Mouse (Mus musculus): Measurements from ENCODE around the gene Olfr573-ps1. TPM values are rescaled to one million over a fixed set of nuclear protein-coding genes. Genes with fewer than 3 reads are reported as not detected.

The Olfr573-ps1 gene
- not detected in 2 replicates for total RNA-seq (2021)
- long read RNA-seq, experiment 1 = 0 reads
- long read RNA-seq, experiment 2 = 0 reads

- DNase-seq = no peak
Measured at GRCm38 (mm10) chr7:102942475-102942874, at the start of gene Olfr573-ps1. Olfr573-ps1 (minus strand) TSS chr7:102942575.

DNA sequence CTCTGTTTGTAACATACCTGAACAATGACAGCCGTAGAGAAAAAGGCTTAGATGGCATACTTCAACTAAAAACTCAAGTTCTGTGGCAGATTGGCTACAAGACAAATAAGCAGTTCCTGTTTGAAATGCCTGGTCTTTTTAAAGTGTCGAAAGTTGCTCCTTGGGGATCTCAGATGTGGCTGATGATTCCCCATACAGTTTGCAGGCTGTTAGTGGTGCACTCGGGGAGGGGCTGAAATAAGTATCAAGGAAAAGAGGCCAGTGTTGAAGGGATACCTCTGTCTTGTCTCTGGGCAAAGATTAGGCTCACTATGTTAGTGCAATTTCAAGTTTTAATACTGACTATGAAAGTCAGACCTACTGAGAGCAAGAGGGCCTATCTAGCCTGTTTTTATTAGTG is 46.8 kb upstream of the Olfr573-ps1 start, which contains the start of gene Olfr578:
Olfr578 (minus strand) TSS at position 101 of the 400 bp plus-strand sequence.
- no peak for DNase-seq

GRCm38 (mm10) chr7:102975843-102976242 is 33.5 kb upstream of the Olfr573-ps1 start, which contains the start of gene Olfr577:
Olfr577 (minus strand) TSS chr7:102975943.
- DNase-seq = no peak

DNA sequence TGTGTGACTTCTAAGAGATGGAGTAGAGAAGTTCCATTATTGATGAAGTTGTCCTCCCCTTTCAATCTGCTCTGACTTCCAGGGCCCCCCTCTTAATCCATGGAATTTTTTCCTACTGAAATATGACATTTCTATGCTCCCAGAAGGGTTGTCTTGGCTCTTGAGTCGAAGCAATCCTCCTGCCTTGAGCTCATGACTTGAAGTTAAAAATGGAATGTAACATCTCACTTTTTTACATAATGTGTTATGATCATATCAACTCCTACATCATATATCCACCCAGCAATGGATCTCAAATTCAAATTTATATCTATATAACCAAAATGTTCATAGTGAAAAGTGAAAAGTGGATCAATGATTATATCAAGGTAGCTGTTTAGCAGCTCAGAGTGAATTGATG is 32.0 kb upstream of the Olfr573-ps1 start:
- no peak for DNase-seq

- DNase-seq = no peak
Measured at GRCm38 (mm10) chr7:102962360-102962759, 20.0 kb upstream of the Olfr573-ps1 start, which contains the start of gene Olfr576. Olfr576 (plus strand) TSS chr7:102962660.

GRCm38 (mm10) chr7:102958593-102958992 is 16.2 kb upstream of the Olfr573-ps1 start, which contains the start of gene Olfr575:
Olfr575 (minus strand) TSS chr7:102958775.
- no peak for DNase-seq

GRCm38 (mm10) chr7:102958137-102958536 is 15.8 kb upstream of the Olfr573-ps1 start:
- DNase-seq = no peak

DNA sequence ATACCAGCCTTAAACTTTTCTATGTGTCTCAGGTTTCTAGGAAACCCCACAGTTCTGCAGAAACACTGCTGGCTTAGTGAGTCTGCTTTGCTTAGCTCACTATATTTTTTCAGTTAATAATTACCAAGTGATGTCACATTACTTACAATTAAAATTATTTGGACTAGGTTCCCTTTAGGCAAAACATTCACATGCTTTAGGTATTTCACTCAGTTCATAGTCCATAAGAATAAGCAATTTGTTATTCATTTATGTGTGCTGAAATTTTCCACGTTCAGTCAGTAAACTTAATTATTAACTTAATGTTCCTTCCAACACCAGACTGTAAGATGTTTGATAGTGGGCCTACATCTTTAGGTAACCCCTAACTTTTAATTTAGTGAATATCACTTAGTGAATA is 8.4 kb upstream of the Olfr573-ps1 start:
- no peak for DNase-seq

DNA sequence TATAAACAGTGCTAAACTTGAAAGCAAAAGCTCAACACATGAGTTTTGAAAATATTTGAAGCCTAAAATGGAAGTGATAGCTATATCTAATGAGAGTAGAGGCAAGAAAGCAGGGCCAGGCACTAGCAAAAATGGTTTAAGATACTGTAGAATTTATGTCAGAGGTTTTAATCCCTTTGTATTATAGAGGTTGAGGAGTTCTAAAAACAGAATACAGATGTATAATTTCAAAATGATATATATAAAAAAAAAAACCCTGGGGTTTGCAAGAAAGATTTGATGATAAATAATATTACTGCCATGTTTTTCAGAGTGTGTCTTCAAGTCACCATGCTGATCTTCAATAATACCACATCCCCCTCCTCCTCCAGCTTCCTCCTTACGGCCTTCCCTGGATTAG is 5.8 kb upstream of the Olfr573-ps1 start, which contains the start of gene Olfr574:
Olfr574 (plus strand) TSS at position 301 of the 400 bp plus-strand sequence.
- DNase-seq = no peak

GRCm38 (mm10) chr7:102943417-102943816 is 1.0 kb upstream of the Olfr573-ps1 start:
- no peak for DNase-seq

DNA sequence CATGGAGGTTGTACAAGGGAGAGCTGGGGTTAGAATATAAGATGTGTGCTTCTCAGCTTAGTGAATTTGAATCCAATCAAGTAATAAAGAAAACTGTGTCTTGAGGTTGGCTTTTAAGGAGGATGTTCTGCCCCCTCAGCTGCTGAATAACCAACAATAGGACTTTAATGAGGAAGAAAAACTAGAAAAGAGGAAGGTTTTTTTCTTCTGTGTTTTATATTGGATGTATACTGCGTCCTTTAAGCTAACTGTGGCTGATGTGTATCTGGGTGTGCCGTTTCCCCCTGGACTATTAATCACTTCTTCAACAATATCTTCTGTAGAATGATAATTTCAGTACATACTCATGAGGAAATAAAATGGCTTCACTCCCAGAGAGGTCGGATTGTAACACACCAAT is 15.3 kb downstream of the Olfr573-ps1 start:
- no peak for DNase-seq

GRCm38 (mm10) chr7:102924109-102924508 is 18.3 kb downstream of the Olfr573-ps1 start, which contains the start of gene Olfr572:
Olfr572 (plus strand) TSS chr7:102924409.
- no peak for DNase-seq

DNA sequence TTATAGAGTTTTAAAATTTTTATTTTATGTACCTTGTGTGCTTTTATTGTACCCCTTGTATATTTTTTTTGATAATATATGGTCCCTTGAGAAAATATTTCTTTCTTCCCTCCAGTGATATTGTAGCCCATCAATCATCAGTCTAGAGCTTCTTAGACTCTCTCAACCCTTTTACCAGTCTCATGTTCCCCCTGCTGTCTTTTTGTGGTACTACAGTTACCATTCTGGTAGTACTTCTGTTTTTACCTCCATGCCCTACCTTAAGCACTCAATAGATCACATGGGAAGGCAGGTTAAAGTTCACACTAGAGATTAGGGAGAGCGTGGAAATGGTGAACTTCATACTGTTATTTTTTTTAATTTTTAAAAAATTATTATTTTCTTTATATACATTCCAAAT is 22.7 kb downstream of the Olfr573-ps1 start:
- DNase-seq = no peak

GRCm38 (mm10) chr7:102917032-102917875 is 25.1 kb downstream of the Olfr573-ps1 start, which contains the start of gene Olfr571:
Olfr571 (minus strand) TSS chr7:102917536.
- DNase-seq = no peak

- no peak for DNase-seq
Measured at GRCm38 (mm10) chr7:102916405-102916804, 26.0 kb downstream of the Olfr573-ps1 start.

GRCm38 (mm10) chr7:102915261-102915660 is 27.1 kb downstream of the Olfr573-ps1 start:
- no peak for DNase-seq

Other genes starting within 250 kb of the Olfr573-ps1 start
- gene Olfr557, start 246.7 kb downstream of the Olfr573-ps1 start, total RNA-seq (2021) = not detected in 2 replicates
- 1.1 and 1.4 TPM in 2 replicates for gene Olfr558, start 240.4 kb downstream of the Olfr573-ps1 start, total RNA-seq (2021)
- not detected in 2 replicates for gene Olfr33, start 223.5 kb downstream of the Olfr573-ps1 start, total RNA-seq (2021)
- not detected in 2 replicates for gene Olfr559, start 215.1 kb downstream of the Olfr573-ps1 start, total RNA-seq (2021)
- gene Olfr560, start 183.2 kb downstream of the Olfr573-ps1 start, total RNA-seq (2021) = not detected in 2 replicates
- gene Olfr78, start 183.1 kb downstream of the Olfr573-ps1 start, total RNA-seq (2021) = 0.82 and 1.8 TPM in 2 replicates
- gene Olfr561, start 171.4 kb downstream of the Olfr573-ps1 start, total RNA-seq (2021) = not detected in 2 replicates
- gene Olfr564, start 139.1 kb downstream of the Olfr573-ps1 start, total RNA-seq (2021) = not detected in 2 replicates
- not detected in 2 replicates for gene Olfr566, start 83.8 kb downstream of the Olfr573-ps1 start, total RNA-seq (2021)
- not detected in 2 replicates for gene Olfr568, start 65.5 kb downstream of the Olfr573-ps1 start, total RNA-seq (2021)
- not detected in 2 replicates for gene Olfr569, start 51.7 kb downstream of the Olfr573-ps1 start, total RNA-seq (2021)
- not detected in 2 replicates for gene Olfr570, start 48.0 kb downstream of the Olfr573-ps1 start, total RNA-seq (2021)
- not detected in 2 replicates for gene Olfr571, start 25.0 kb downstream of the Olfr573-ps1 start, total RNA-seq (2021)
- not detected in 2 replicates for gene Olfr572, start 18.2 kb downstream of the Olfr573-ps1 start, total RNA-seq (2021)
- gene Olfr574, start 5.9 kb upstream of the Olfr573-ps1 start, total RNA-seq (2021) = not detected in 2 replicates
- not detected in 2 replicates for gene Olfr575, start 16.2 kb upstream of the Olfr573-ps1 start, total RNA-seq (2021)
- gene Olfr576, start 20.1 kb upstream of the Olfr573-ps1 start, total RNA-seq (2021) = not detected in 2 replicates
- not detected in 2 replicates for gene Olfr577, start 33.4 kb upstream of the Olfr573-ps1 start, total RNA-seq (2021)
- not detected in 2 replicates for gene Olfr578, start 46.7 kb upstream of the Olfr573-ps1 start, total RNA-seq (2021)
- gene Olfr582, start 95.4 kb upstream of the Olfr573-ps1 start, total RNA-seq (2021) = not detected in 2 replicates
- not detected in 2 replicates for gene Olfr583, start 108.7 kb upstream of the Olfr573-ps1 start, total RNA-seq (2021)
- gene Olfr584, start 139.3 kb upstream of the Olfr573-ps1 start, total RNA-seq (2021) = not detected in 2 replicates
- not detected in 2 replicates for gene Olfr585, start 155.1 kb upstream of the Olfr573-ps1 start, total RNA-seq (2021)
- not detected in 2 replicates for gene Olfr586, start 183.1 kb upstream of the Olfr573-ps1 start, total RNA-seq (2021)
- gene Olfr588-ps1, start 198.3 kb upstream of the Olfr573-ps1 start, total RNA-seq (2021) = not detected in 2 replicates
- not detected in 2 replicates for gene Olfr589, start 213.8 kb upstream of the Olfr573-ps1 start, total RNA-seq (2021)
- not detected in 2 replicates for gene Olfr591, start 235.8 kb upstream of the Olfr573-ps1 start, total RNA-seq (2021)
- not detected in 2 replicates for gene Olfr592, start 242.2 kb upstream of the Olfr573-ps1 start, total RNA-seq (2021)